Mouse (Mus musculus): Measurements from ENCODE around the gene Gm10563.

GRCm38 (mm10) chr4:155613264-155613663, 31.9 kb downstream of the Gm10563 start:
- TF ChIP-seq HCFC1 (IDR thresholded peaks at IDR 0.05; ENCODE audit: borderline replicate concordance, insufficient read depth, low read length) (no peak), CHD2 (IDR thresholded peaks at IDR 0.05; ENCODE audit: low read depth, low read length) (no peak), MAFK (IDR thresholded peaks at IDR 0.05; ENCODE audit: insufficient read depth, low read depth, low read length) (no peak), ZNF384 (IDR thresholded peaks at IDR 0.05; ENCODE audit: low read depth, low read length) (no peak), ZC3H11A (IDR thresholded peaks at IDR 0.05; ENCODE audit: borderline replicate concordance, low read depth, low read length) (no peak)
